Mouse (Mus musculus): ENCODE results near the gene Acoxl. TPM values are rescaled to one million over a fixed set of nuclear protein-coding genes. Genes with fewer than 3 reads are reported as not detected.

Acoxl gene
- polyA plus RNA-seq, 1 experiment = 0.25 TPM

DNA sequence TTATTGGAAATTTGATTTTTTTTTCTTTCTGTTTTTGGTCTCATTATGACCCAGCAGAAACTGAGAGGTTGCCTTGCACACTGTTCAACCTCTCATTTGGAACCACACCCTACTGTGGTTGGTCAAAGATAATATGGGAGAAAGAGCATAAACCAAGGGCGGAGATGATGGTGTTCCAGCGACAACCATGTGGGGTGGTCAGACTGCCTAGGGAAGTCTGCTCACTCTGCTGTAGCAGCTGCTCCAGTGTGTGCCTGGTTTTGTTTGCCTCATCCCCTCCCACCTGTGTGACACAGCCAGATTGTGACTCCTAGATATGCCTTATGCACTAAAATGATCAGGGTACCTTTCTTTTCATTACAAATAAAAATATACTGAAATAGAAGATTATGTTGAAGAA, 130.3 kb downstream of the Acoxl start:
- 86% methylated on average over 2 of the region's 2 CpGs for WGBS

GRCm38 (mm10) chr2:127976276-127976675, 137.6 kb downstream of the Acoxl start:
- no peak overlapping the region for H3K27ac ChIP-seq (ENCODE audit: insufficient read depth, low read length)
- TF ChIP-seq CTCF (IDR thresholded peaks at IDR 0.05; ENCODE audit: extremely low read depth, insufficient read depth, insufficient read length, insufficient replicate concordance) = no peak
- TF ChIP-seq POLR2A (IDR thresholded peaks at IDR 0.05; ENCODE audit: low read depth, low read length) = no peak
- no peaks in the 10 kb centered on the region for H3K27me3 ChIP-seq (ENCODE audit: control insufficient read depth, insufficient read depth, low read length)
- no peaks in the 10 kb centered on the region for H3K36me3 ChIP-seq (ENCODE audit: control insufficient read depth, insufficient read depth, low read length)
- no peak overlapping the region for H3K4me3 ChIP-seq (ENCODE audit: extremely low read depth, insufficient read depth, insufficient read length)
- DNase-seq (ENCODE audit: low read depth in 1 of 2, low spot score in 2 of 2) = no peak
- no peaks in the 10 kb centered on the region; the same call in 1 of the 2 replicates for H3K4me1 ChIP-seq (ENCODE audit: control insufficient read depth, insufficient read depth, insufficient read length)
- 93% methylated on average over 1 of the region's 1 CpGs for WGBS

More for the DNA sequence above, 130.3 kb downstream of the Acoxl start:
- TF ChIP-seq CTCF (IDR thresholded peaks at IDR 0.05; ENCODE audit: extremely low read depth, insufficient read depth, insufficient read length, insufficient replicate concordance) (no peak), POLR2A (IDR thresholded peaks at IDR 0.05; ENCODE audit: low read depth, low read length) (no peak)
- no peaks in the 10 kb centered on the region for H3K4me1 ChIP-seq (ENCODE audit: control insufficient read depth, insufficient read depth, insufficient read length)
- no peak overlapping the region for H3K27ac ChIP-seq (ENCODE audit: insufficient read depth, low read length)
- no peak overlapping the region for H3K4me3 ChIP-seq (ENCODE audit: extremely low read depth, insufficient read depth, insufficient read length)
- no peak for DNase-seq (ENCODE audit: low read depth in 1 of 2, low spot score in 2 of 2)
- no peaks in the 10 kb centered on the region for H3K27me3 ChIP-seq (ENCODE audit: control insufficient read depth, insufficient read depth, low read length)
- H3K36me3 ChIP-seq (ENCODE audit: control insufficient read depth, insufficient read depth, low read length) = no peaks in the 10 kb centered on the region

GRCm38 (mm10) chr2:127978601-127979230, 140.0 kb downstream of the Acoxl start:
- no peak overlapping the region for H3K4me3 ChIP-seq (ENCODE audit: extremely low read depth, insufficient read depth, insufficient read length)
- TF ChIP-seq POLR2A (IDR thresholded peaks at IDR 0.05; ENCODE audit: low read depth, low read length) (no peak), CTCF (IDR thresholded peaks at IDR 0.05; ENCODE audit: extremely low read depth, insufficient read depth, insufficient read length, insufficient replicate concordance) (no peak)
- H3K4me1 ChIP-seq (ENCODE audit: control insufficient read depth, insufficient read depth, insufficient read length) = no peaks in the 10 kb centered on the region; the same call in 1 of the 2 replicates
- no peaks in the 10 kb centered on the region for H3K27me3 ChIP-seq (ENCODE audit: control insufficient read depth, insufficient read depth, low read length)
- no peak for DNase-seq (ENCODE audit: low read depth in 1 of 2, low spot score in 2 of 2)
- H3K36me3 ChIP-seq (ENCODE audit: control insufficient read depth, insufficient read depth, low read length) = no peaks in the 10 kb centered on the region
- H3K27ac ChIP-seq (ENCODE audit: insufficient read depth, low read length) = no peak overlapping the region
- 92% methylated on average over 7 of the region's 7 CpGs for WGBS

GRCm38 (mm10) chr2:127982610-127983009, 143.9 kb downstream of the Acoxl start:
- no peak for DNase-seq (ENCODE audit: low read depth in 1 of 2, low spot score in 2 of 2)
- Histone ChIP-seq H3K36me3 (ENCODE audit: control insufficient read depth, insufficient read depth, low read length) (no peaks in the 10 kb centered on the region), H3K4me1 (ENCODE audit: control insufficient read depth, insufficient read depth, insufficient read length) (no peaks in the 10 kb centered on the region; the same call in 1 of the 2 replicates), H3K4me3 (ENCODE audit: extremely low read depth, insufficient read depth, insufficient read length) (no peak overlapping the region), H3K27ac (ENCODE audit: insufficient read depth, low read length) (no peak overlapping the region), H3K27me3 (ENCODE audit: control insufficient read depth, insufficient read depth, low read length) (no peaks in the 10 kb centered on the region)
- TF ChIP-seq POLR2A (IDR thresholded peaks at IDR 0.05; ENCODE audit: low read depth, low read length) = no peak
- no peak for TF ChIP-seq CTCF (IDR thresholded peaks at IDR 0.05; ENCODE audit: extremely low read depth, insufficient read depth, insufficient read length, insufficient replicate concordance)
- 95% methylated on average over 3 of the region's 3 CpGs for WGBS

DNA sequence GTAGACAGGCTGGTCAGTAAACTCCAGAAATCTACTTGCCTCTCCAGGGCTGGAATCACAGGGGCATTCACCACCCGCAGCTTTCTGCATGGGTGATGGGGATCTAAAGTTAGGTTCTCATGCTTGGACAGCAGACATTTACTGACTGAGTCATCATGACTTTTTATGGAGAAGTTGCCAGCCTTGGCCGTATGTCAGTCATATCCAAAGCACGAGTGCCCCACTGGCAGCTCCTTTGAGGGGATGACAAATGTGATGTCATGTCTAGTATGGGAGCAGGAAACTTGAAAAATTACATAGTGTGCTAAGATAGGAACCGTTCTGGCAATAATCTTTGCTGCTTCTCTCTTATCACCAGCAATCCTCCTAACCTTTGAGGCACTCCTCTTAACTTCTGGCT, 144.6 kb downstream of the Acoxl start:
- H3K36me3 ChIP-seq (ENCODE audit: control insufficient read depth, insufficient read depth, low read length) = no peaks in the 10 kb centered on the region
- no peak for TF ChIP-seq CTCF (IDR thresholded peaks at IDR 0.05; ENCODE audit: extremely low read depth, insufficient read depth, insufficient read length, insufficient replicate concordance)
- TF ChIP-seq POLR2A (IDR thresholded peaks at IDR 0.05; ENCODE audit: low read depth, low read length) = no peak
- no peak for DNase-seq (ENCODE audit: low read depth in 1 of 2, low spot score in 2 of 2)
- no peaks in the 10 kb centered on the region for H3K27me3 ChIP-seq (ENCODE audit: control insufficient read depth, insufficient read depth, low read length)
- no peak overlapping the region for H3K4me3 ChIP-seq (ENCODE audit: extremely low read depth, insufficient read depth, insufficient read length)
- H3K27ac ChIP-seq (ENCODE audit: insufficient read depth, low read length) = no peak overlapping the region
- 70% methylated on average over 4 of the region's 4 CpGs for WGBS
- H3K4me1 ChIP-seq (ENCODE audit: control insufficient read depth, insufficient read depth, insufficient read length) = no peaks in the 10 kb centered on the region; the same call in 1 of the 2 replicates

DNA sequence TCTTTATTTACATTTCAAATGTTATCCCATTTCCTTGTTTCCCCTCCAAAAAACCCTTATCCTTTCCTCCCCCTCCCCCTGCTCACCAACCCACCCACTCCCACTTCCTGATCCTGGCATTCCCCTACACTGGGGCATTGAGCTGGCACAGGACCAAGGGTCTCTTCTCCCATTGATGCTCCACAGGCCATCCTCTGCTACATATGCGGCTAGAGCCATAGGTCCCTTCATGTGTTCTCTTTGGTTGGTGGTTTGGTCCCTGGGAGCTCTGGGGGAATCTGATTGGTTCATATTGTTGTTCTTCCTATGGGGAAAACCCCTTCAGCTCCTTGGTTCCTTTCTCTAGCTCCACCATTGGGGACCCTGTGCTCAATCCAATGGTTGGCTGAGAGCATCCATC, 145.3 kb downstream of the Acoxl start:
- Histone ChIP-seq H3K27ac (ENCODE audit: insufficient read depth, low read length) (no peak overlapping the region), H3K36me3 (ENCODE audit: control insufficient read depth, insufficient read depth, low read length) (no peaks in the 10 kb centered on the region), H3K27me3 (ENCODE audit: control insufficient read depth, insufficient read depth, low read length) (no peaks in the 10 kb centered on the region), H3K4me1 (ENCODE audit: control insufficient read depth, insufficient read depth, insufficient read length) (no peaks in the 10 kb centered on the region; the same call in 1 of the 2 replicates), H3K4me3 (ENCODE audit: extremely low read depth, insufficient read depth, insufficient read length) (no peak overlapping the region)
- WGBS = 90% methylated on average over 1 of the region's 1 CpGs
- no peak for DNase-seq (ENCODE audit: low read depth in 1 of 2, low spot score in 2 of 2)
- TF ChIP-seq CTCF (IDR thresholded peaks at IDR 0.05; ENCODE audit: extremely low read depth, insufficient read depth, insufficient read length, insufficient replicate concordance) (no peak), POLR2A (IDR thresholded peaks at IDR 0.05; ENCODE audit: low read depth, low read length) (no peak)

- Histone ChIP-seq H3K27me3 (ENCODE audit: control insufficient read depth, insufficient read depth, low read length) (no peaks in the 10 kb centered on the region), H3K36me3 (ENCODE audit: control insufficient read depth, insufficient read depth, low read length) (no peaks in the 10 kb centered on the region), H3K4me3 (ENCODE audit: extremely low read depth, insufficient read depth, insufficient read length) (no peak overlapping the region), H3K4me1 (ENCODE audit: control insufficient read depth, insufficient read depth, insufficient read length) (no peaks in the 10 kb centered on the region), H3K27ac (ENCODE audit: insufficient read depth, low read length) (no peak overlapping the region)
- DNase-seq (ENCODE audit: low read depth in 1 of 2, low spot score in 2 of 2) = no peak
- 78% methylated on average over 4 of the region's 4 CpGs for WGBS
- TF ChIP-seq CTCF (IDR thresholded peaks at IDR 0.05; ENCODE audit: extremely low read depth, insufficient read depth, insufficient read length, insufficient replicate concordance) (no peak), POLR2A (IDR thresholded peaks at IDR 0.05; ENCODE audit: low read depth, low read length) (no peak)
These were observed 149.0 kb downstream of the Acoxl start for GRCm38 (mm10) chr2:127987706-127988105.
